Mouse (Mus musculus) megakaryocyte, embryonic 14.5 days (primary cell): Measurements from ENCODE around the gene Smim20. TPM values are rescaled to one million over a fixed set of nuclear protein-coding genes. Genes with fewer than 3 reads are reported as not detected.

Experiments
- H3K27me3 ChIP-seq: replicated peaks from 2 replicates; pipeline ENCODE3; 2012; ENCODE audit warnings: inconsistent platforms
- H3K36me3 ChIP-seq: replicated peaks from 2 replicates; pipeline ENCODE3; 2012; ENCODE audit warnings: low read length, inconsistent platforms, mixed read lengths
- H3K4me1 ChIP-seq: 2 replicates; pipeline ENCODE4 v1.6.1; 2012; ENCODE audit warnings: inconsistent platforms
- H3K4me3 ChIP-seq: replicated peaks from 2 replicates; pipeline ENCODE3; 2012; ENCODE audit warnings: moderate library complexity, mild to moderate bottlenecking, inconsistent platforms
- H3K9me3 ChIP-seq: 2 replicates; pipeline ENCODE4 v1.6.1; 2012; ENCODE audit warnings: inconsistent platforms
- FLI1 ChIP-seq: IDR thresholded peaks from 2 replicates; pipeline ENCODE4 v1.6.1; 2012; ENCODE audit warnings: low read length, inconsistent platforms, mixed read lengths
- GATA1 ChIP-seq: IDR thresholded peaks from 3 replicates; pipeline ENCODE4 v1.6.1; 2012; ENCODE audit warnings: mixed read lengths, low read length, inconsistent platforms, borderline replicate concordance
- polyA plus RNA-seq: library from polyadenylated mRNA; stranded (reverse); fragments of >175 nt; gene quantifications from 2 replicates; pipeline ENCODE4 v1.2.3, GENCODE M21; 2012; ENCODE audit warnings: low replicate concordance; ENCODE audit not compliant: insufficient read depth

Smim20 gene
- polyA plus RNA-seq, 1 experiment: 34.9 TPM

DNA sequence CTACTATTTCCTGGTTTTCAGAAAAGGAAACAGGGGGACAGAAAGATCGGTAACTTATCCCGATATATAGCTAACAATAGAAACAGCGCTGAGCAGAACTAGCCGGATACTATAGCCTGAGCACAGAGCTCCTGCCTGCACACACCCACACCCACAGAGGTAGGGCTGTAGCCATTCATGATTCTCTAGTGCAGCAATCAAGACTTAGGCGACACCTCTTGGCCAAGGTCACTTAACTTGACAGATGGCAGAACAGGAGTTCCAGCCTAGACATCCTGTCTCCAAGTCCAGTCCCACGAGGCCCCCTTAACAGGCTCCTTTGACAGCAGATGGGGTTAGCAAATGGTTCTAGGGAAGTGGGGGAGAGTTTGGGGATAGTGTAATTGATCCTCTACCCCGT lies 56.2 kb downstream of the Smim20 start:
- peaks cover 17% of the 10 kb centered on the region for H3K4me1 ChIP-seq
- H3K4me3 ChIP-seq: no peak overlapping the region
- peaks cover 56% of the 10 kb centered on the region for H3K27me3 ChIP-seq
- TF ChIP-seq GATA1 (no peak), FLI1 (no peak)
- no peaks in the 10 kb centered on the region for H3K36me3 ChIP-seq
- no peaks in the 10 kb centered on the region for H3K9me3 ChIP-seq

DNA sequence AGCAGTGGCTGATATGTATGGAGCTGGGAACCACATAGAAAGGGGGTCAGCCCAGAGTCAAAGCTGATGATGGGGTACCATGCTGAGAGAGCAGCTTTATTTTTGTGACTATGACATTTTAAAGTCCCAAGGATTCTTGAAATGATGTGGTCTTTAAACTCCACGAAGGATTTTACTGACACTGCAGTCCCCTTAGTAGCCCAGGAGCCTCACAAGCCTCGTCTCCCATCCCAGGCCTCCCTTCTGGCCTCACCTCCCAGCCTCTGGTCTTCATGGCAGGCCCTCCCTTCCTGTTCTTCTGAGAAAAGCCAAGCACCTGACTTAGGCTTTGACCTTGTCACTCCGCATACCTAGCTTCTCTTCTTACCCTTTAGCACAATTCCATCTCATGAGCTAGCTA lies 57.4 kb downstream of the Smim20 start:
- no peaks in the 10 kb centered on the region for H3K9me3 ChIP-seq
- H3K27me3 ChIP-seq: peaks cover 54% of the 10 kb centered on the region
- TF ChIP-seq GATA1: no peak
- no peak for TF ChIP-seq FLI1
- peaks cover 17% of the 10 kb centered on the region for H3K4me1 ChIP-seq
- H3K4me3 ChIP-seq: no peak overlapping the region
- H3K36me3 ChIP-seq: no peaks in the 10 kb centered on the region

DNA sequence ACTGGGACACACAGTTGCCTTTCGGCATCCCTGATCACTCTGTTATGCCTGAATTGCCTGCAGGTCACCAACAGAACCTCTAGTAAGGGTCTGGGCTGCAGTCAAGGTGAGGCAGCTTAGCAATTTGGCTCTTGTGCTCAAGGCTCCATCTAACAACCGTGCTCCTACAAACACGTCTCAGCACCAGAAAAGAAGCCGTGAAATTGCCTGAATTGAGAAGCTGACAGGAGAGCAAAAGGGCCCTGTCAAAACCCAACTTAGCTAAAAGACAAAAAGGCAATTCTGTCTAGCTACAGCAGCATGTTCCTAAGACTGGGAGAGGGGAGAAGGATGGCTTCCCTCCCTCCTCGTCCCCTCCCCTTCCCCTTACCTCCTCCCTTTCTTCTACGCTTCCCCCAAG lies 57.9 kb downstream of the Smim20 start:
- no peaks in the 10 kb centered on the region for H3K9me3 ChIP-seq
- no peak overlapping the region for H3K4me3 ChIP-seq
- peaks cover 54% of the 10 kb centered on the region for H3K27me3 ChIP-seq
- no peak for TF ChIP-seq GATA1
- TF ChIP-seq FLI1: no peak
- peaks cover 17% of the 10 kb centered on the region for H3K4me1 ChIP-seq
- H3K36me3 ChIP-seq: no peaks in the 10 kb centered on the region

DNA sequence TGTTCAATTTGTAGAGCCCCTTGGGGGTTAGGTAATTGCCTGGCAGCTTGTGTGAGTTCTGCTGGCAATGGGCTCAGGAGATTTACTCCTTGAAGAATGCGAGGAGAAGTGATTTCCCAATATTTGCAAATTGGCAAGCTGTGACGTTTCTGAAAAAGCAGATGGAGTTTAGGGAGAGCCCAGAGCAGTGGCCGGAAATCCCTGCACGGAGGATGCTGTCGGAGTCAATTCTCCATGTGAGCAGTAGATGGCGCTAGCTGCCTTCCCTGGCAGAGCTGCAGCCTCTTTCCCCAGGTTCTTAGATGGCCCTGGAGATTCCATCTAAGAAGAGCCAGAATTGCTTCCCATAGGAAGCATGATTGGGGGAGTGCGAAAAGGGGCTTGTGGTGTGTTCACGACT lies 59.1 kb downstream of the Smim20 start:
- Histone ChIP-seq H3K4me3 (no peak overlapping the region), H3K4me1 (peaks cover 19% of the 10 kb centered on the region), H3K9me3 (no peaks in the 10 kb centered on the region), H3K36me3 (no peaks in the 10 kb centered on the region), H3K27me3 (peaks cover 56% of the 10 kb centered on the region)
- no peak for TF ChIP-seq FLI1
- TF ChIP-seq GATA1: no peak

GRCm38 (mm10) chr5:53326491-53326890 lies 59.6 kb downstream of the Smim20 start:
- TF ChIP-seq FLI1 (no peak), GATA1 (no peak)
- H3K9me3 ChIP-seq: no peaks in the 10 kb centered on the region
- H3K4me1 ChIP-seq: peaks cover 24% of the 10 kb centered on the region
- no peaks in the 10 kb centered on the region for H3K36me3 ChIP-seq
- H3K27me3 ChIP-seq: peaks cover 57% of the 10 kb centered on the region
- no peak overlapping the region for H3K4me3 ChIP-seq

Other genes starting within 250 kb of the Smim20 start
- not detected in 2 replicates for gene Slc34a2, start 229.0 kb upstream of the Smim20 start, polyA plus RNA-seq
- 0.08 TPM in 1 of 2 replicates, not detected in the other for gene Sel1l3, start 53.2 kb upstream of the Smim20 start, polyA plus RNA-seq
- gene Rbpj, start 199.1 kb downstream of the Smim20 start, polyA plus RNA-seq: 6.1 and 13.6 TPM in 2 replicates